Mouse (Mus musculus): ENCODE measurements around the gene Batf3. TPM values are rescaled to one million over a fixed set of nuclear protein-coding genes. Genes with fewer than 3 reads are reported as not detected.
"Not testable (repeated sequence)": the region's sequence is repeated elsewhere in the genome, so short reads cannot be mapped to it uniquely, and the experiment has no call there.

Batf3 gene
- polyA plus RNA-seq, 1 experiment from 2014 or later: 2.6 TPM

DNA sequence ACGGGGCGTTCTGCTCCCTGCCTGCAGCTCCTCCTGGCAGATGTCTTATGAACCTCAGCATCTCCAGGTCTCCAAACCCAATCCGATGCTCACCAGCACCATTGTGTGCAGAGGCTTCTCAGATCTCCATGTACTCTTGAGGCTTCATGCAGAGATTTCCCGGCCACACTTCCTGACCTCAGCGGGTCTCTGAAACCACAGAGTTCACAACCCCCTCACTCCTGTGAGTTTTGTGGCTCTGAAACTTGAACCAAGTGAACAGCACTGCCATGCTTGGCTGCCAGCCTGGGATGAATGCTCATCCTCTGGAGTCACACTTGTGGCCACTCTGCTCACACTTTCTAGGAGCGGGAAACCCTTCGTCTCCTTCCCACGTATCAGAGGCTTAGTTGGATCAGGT, 43.3 kb downstream of the Batf3 start:
- no peak for ATAC-seq (ENCODE audit: low read depth)
- Histone ChIP-seq H3K9me3 (no peaks in the 10 kb centered on the region), H3K27ac (replicated peaks) (no peak overlapping the region), H3K9ac (no peak overlapping the region), H3K4me1 (replicated peaks) (no peaks in the 10 kb centered on the region), H3K4me2 (no peak overlapping the region), H3K27me3 (no peaks in the 10 kb centered on the region), H3K36me3 (no peaks in the 10 kb centered on the region), H3K4me3 (no peak overlapping the region)
- WGBS: 86% methylated on average over 8 of the region's 8 CpGs

DNA sequence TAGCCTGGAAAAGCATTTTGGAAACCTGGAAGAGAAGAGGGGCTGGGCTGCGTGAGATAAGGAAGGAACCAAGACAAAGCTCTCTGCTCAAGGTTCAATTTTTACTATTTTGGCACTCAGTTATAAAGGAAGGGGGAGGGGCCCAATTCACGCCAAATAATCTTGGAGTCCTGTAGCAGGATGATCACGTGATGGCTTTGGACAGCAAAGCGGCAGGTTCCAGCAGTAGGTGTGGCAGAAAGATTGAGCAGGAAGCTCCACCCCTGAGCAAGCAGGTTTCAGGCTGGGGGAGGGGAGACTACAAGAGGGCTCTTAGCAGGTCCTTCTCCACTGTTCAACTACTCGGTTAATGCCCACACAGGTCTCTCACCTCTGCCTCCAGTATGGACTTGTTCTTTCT, 51.8 kb downstream of the Batf3 start:
- H3K9ac ChIP-seq; H3K27ac ChIP-seq (replicated peaks); ATAC-seq (ENCODE audit: low read depth); H3K4me2 ChIP-seq; H3K36me3 ChIP-seq; H3K4me3 ChIP-seq; H3K27me3 ChIP-seq; H3K9me3 ChIP-seq; H3K4me1 ChIP-seq (replicated peaks): not testable (repeated sequence)
- WGBS: 88% methylated on average over 5 of the region's 5 CpGs

GRCm38 (mm10) chr1:191150924-191151605, 53.4 kb downstream of the Batf3 start:
- Histone ChIP-seq H3K9me3 (peaks cover 3% of the 10 kb centered on the region; the same call in 1 of the 2 replicates), H3K27me3 (no peaks in the 10 kb centered on the region), H3K9ac (no peak overlapping the region), H3K27ac (replicated peaks) (no peak overlapping the region), H3K36me3 (no peaks in the 10 kb centered on the region), H3K4me1 (replicated peaks) (no peaks in the 10 kb centered on the region), H3K4me3 (no peak overlapping the region), H3K4me2 (no peak overlapping the region)
- no peak for ATAC-seq (ENCODE audit: low read depth)
- WGBS: 81% methylated on average over 8 of the region's 8 CpGs

GRCm38 (mm10) chr1:191153052-191153451, 55.4 kb downstream of the Batf3 start:
- Histone ChIP-seq H3K27me3 (no peaks in the 10 kb centered on the region), H3K4me1 (replicated peaks) (no peaks in the 10 kb centered on the region), H3K9me3 (peaks cover 11% of the 10 kb centered on the region; the same call in 1 of the 2 replicates), H3K4me3 (no peak overlapping the region), H3K36me3 (no peaks in the 10 kb centered on the region), H3K27ac (replicated peaks) (no peak overlapping the region), H3K9ac (no peak overlapping the region), H3K4me2 (no peak overlapping the region)
- ATAC-seq (ENCODE audit: low read depth): no peak
- WGBS: 21% methylated on average over 4 of the region's 4 CpGs

DNA sequence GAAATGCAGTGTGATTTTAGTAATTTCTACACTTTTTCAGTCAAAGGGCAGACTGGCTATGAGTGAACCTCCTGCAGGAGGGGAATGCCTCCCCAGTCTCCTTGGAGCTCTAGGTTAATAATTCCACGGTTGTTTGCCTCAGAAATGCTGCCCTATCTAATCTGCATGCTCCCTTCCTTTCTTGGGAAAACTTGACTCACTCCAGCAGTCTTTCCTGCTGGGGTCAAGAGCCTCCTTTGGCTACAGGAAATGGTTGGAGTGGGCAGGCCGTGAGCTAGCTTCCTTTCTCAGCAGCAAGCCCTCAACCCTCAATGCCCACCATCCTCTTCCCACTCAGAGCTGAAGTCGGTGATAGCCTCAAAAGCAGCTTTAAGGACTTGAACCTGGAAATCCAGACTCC, 56.7 kb downstream of the Batf3 start:
- Histone ChIP-seq H3K27me3 (no peaks in the 10 kb centered on the region), H3K4me3 (no peak overlapping the region), H3K36me3 (no peaks in the 10 kb centered on the region), H3K9ac (no peak overlapping the region), H3K27ac (replicated peaks) (no peak overlapping the region), H3K9me3 (peaks cover 11% of the 10 kb centered on the region; the same call in 1 of the 2 replicates), H3K4me2 (no peak overlapping the region), H3K4me1 (replicated peaks) (no peaks in the 10 kb centered on the region)
- ATAC-seq (ENCODE audit: low read depth): no peak
- 57% methylated on average over 3 of the region's 3 CpGs for WGBS

Other genes starting within 250 kb of the Batf3 start
- 26.9 and 28.4 TPM in 2 replicates for gene Rps6kc1, start 186.1 kb upstream of the Batf3 start, polyA plus RNA-seq (2015; fragmentation: Nextera tagmentation; extraction: Ambion mirVana)
- gene Angel2, start 172.7 kb upstream of the Batf3 start, polyA plus RNA-seq (2015; fragmentation: Nextera tagmentation; extraction: Ambion mirVana): 51.4 and 63.2 TPM in 2 replicates
- gene Vash2, start 118.6 kb upstream of the Batf3 start, polyA plus RNA-seq (2015; fragmentation: Nextera tagmentation; extraction: Ambion mirVana): 90.3 and 94.0 TPM in 2 replicates
- gene Flvcr1, start 71.7 kb upstream of the Batf3 start, polyA plus RNA-seq (2015; fragmentation: Nextera tagmentation; extraction: Ambion mirVana): 6.9 and 7.8 TPM in 2 replicates
- gene Spata45, start 61.2 kb upstream of the Batf3 start, polyA plus RNA-seq (2015; fragmentation: Nextera tagmentation; extraction: Ambion mirVana): not detected in 2 replicates
- gene Tatdn3, start 34.9 kb upstream of the Batf3 start, polyA plus RNA-seq (2015; fragmentation: Nextera tagmentation; extraction: Ambion mirVana): 16.6 and 17.5 TPM in 2 replicates
- gene Nsl1, start 34.8 kb upstream of the Batf3 start, polyA plus RNA-seq (2015; fragmentation: Nextera tagmentation; extraction: Ambion mirVana): 4.6 and 4.9 TPM in 2 replicates
- gene Fam71a, start 67.0 kb downstream of the Batf3 start, polyA plus RNA-seq (2015; fragmentation: Nextera tagmentation; extraction: Ambion mirVana): not detected in 2 replicates
- 2.0 and 2.2 TPM in 2 replicates for gene Atf3, start 120.2 kb downstream of the Batf3 start, polyA plus RNA-seq (2015; fragmentation: Nextera tagmentation; extraction: Ambion mirVana)
- gene Nenf, start 220.3 kb downstream of the Batf3 start, polyA plus RNA-seq (2015; fragmentation: Nextera tagmentation; extraction: Ambion mirVana): 105 and 121 TPM in 2 replicates
- 36.3 and 36.9 TPM in 2 replicates for gene Tmem206, start 228.1 kb downstream of the Batf3 start, polyA plus RNA-seq (2015; fragmentation: Nextera tagmentation; extraction: Ambion mirVana)

Data from neural tube, embryonic 13.5 days (tissue).